Mouse (Mus musculus) heart, embryonic 14.5 days (tissue): ENCODE measurements around the gene Smug1. TPM values are rescaled to one million over a fixed set of nuclear protein-coding genes. Genes with fewer than 3 reads are reported as not detected.

ENCODE experiments used
- ATAC-seq: fragments of 200-750 bp; cut with Nextera tagmentation; 2 replicates; pipeline ENCODE4 v1.8.0; 2017; ENCODE audit warnings: low read depth, moderate TSS enrichment; ENCODE audit not compliant: insufficient number of reproducible peaks, insufficient read depth, low FRiP score
- H3K27ac ChIP-seq, 2 experiments: fragments of 200-500 bp in 1 of 2; fragments of 300-500 bp in 1 of 2; sonication (generic) in 1 of 2; replicated peaks in 1 of 2; 2 replicates each; pipeline ENCODE4 v1.5.1; 2012 to 2014; ENCODE audit warnings: low read depth in 2 of 2, low read length in 2 of 2, control low read depth in 1 of 2, mild to moderate bottlenecking in 1 of 2, mixed read lengths in 1 of 2; ENCODE audit not compliant: control insufficient read depth in 1 of 2, insufficient read depth in 1 of 2
- H3K27me3 ChIP-seq: fragments of 300-500 bp; sonication (generic); 2 replicates; pipeline ENCODE4 v1.6.1; 2014; ENCODE audit warnings: mild to moderate bottlenecking, low read length, control low read depth; ENCODE audit not compliant: control insufficient read depth, insufficient read depth
- H3K36me3 ChIP-seq: fragments of 300-500 bp; sonication (generic); 2 replicates; pipeline ENCODE4 v1.6.1; 2014; ENCODE audit warnings: mild to moderate bottlenecking, control low read depth, low read length, mixed read lengths; ENCODE audit not compliant: control insufficient read depth, insufficient read depth
- H3K4me1 ChIP-seq, 2 experiments: fragments of 200-500 bp in 1 of 2; fragments of 300-500 bp in 1 of 2; sonication (generic) in 1 of 2; 2 replicates each; pipeline ENCODE4 v1.6.1; 2012 to 2014; ENCODE audit warnings: low read length in 2 of 2, control low read depth in 1 of 2, mixed read lengths in 1 of 2; ENCODE audit not compliant: control insufficient read depth in 2 of 2, insufficient read depth in 2 of 2
- H3K4me2 ChIP-seq: fragments of 300-500 bp; sonication (generic); 2 replicates; pipeline ENCODE4 v1.6.1; 2014; ENCODE audit warnings: mild to moderate bottlenecking, low read length
- H3K4me3 ChIP-seq, 2 experiments: fragments of 200-500 bp in 1 of 2; fragments of 300-500 bp in 1 of 2; sonication (generic) in 1 of 2; 2 replicates each; pipeline ENCODE4 v1.5.1; 2012 to 2014; ENCODE audit warnings: low read length in 2 of 2, mild to moderate bottlenecking in 2 of 2, control low read depth in 1 of 2, low read depth in 1 of 2, moderate library complexity in 1 of 2; ENCODE audit not compliant: control insufficient read depth in 1 of 2, insufficient read depth in 1 of 2
- H3K9ac ChIP-seq: fragments of 300-500 bp; sonication (generic); 2 replicates; pipeline ENCODE4 v1.6.1; 2014; ENCODE audit warnings: mild to moderate bottlenecking, low read length
- H3K9me3 ChIP-seq: fragments of 300-500 bp; sonication (generic); 2 replicates; pipeline ENCODE4 v1.6.1; 2016; ENCODE audit warnings: low read length, control low read depth; ENCODE audit not compliant: control insufficient read depth
- WGBS: fragments of 180-500 bp; shearing (Covaris S2); extraction: QIAGEN DNeasy Blood & Tissue Kit; methylation state at CpG from one replicate; pipeline ENCODE4 v1.1.7; 2014; 5-methylcytosine and 5-hydroxymethylcytosine counted together
- polyA plus RNA-seq: library from polyadenylated mRNA; unstranded; fragments of >200 nt; fragmentation: Nextera tagmentation; extraction: Ambion mirVana; gene quantifications from 2 replicates; pipeline ENCODE4 v1.2.1, GENCODE M21; 2014

Gene Smug1
- 17.8 and 18.6 TPM in 2 replicates for polyA plus RNA-seq

DNA sequence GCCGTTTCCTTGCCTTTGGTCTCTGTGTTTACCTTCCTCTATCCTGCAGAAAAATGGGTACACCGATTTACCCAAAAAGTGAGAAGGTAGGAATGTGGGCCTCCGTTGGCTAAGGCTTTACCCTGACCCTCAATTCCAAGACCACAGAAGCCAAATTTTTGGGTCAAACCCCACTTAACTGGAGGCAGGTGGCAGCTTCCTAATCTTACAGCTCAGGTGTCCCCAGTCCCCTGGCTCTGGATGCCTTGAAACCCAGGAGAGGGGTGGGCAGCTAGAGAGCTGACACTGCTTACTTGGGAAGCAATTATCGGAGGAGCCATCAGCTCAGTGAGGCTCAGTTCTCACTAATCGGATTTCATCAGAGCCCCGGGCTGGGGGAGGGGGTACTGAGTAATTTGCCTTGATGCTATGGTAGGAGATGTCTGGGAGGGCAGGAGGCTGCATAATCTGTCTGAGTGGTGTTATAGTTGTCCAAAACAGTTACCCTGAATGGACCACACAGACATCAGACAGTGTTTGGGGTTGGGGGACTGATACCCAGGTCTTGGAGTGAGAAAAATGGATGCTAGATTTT, at the start of gene Smug1:
Gene Smug1 (minus strand): TSS at position 51 of the 574 bp plus-strand sequence.
- no peak for ATAC-seq
- Histone ChIP-seq H3K9me3 (no peaks in the 10 kb centered on the region), H3K27ac (no peak within 1 kb of the TSS), H3K9ac (no peak within 1 kb of the TSS), H3K4me1 (peaks cover 12 to 24% of the 10 kb centered on the region in 2 experiments), H3K36me3 (no peaks in the 10 kb centered on the region), H3K4me3 (no peak within 1 kb of the TSS), H3K4me2 (no peak within 1 kb of the TSS), H3K27me3 (peaks cover 66% of the 10 kb centered on the region)
- WGBS = 25% methylated on average over 6 of the region's 6 CpGs

DNA sequence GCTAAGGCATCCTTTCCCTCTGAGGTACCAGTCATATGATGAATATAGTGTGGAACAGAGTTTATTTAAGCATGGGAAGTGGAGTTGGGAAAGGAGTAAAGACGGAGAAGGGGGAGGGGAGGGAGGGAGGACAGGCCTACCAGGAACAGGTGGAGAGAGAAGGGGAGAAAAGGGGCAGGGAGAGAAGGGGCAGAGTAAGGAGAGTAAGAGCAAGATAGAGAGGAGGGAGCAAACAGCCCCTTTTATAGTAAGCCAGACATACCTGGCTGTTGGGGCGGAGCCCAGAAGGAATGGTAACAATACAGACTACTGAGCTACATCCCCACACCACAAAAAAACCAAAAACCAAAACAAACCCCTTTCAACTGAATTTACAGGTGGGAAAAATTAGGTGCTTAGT, 49.2 kb upstream of the Smug1 start:
- Histone ChIP-seq H3K4me2 (peak overlapping the region; percentile 78), H3K36me3 (peaks cover 23% of the 10 kb centered on the region), H3K9me3 (no peaks in the 10 kb centered on the region), H3K4me1 (peaks cover 13 to 29% of the 10 kb centered on the region in 2 experiments), H3K4me3 (no peak overlapping the region; a peak in 1 of 4 replicates), H3K27me3 (no peaks in the 10 kb centered on the region), H3K27ac (peak overlapping the region; percentile 87 to 96), H3K9ac (peak overlapping the region; percentile 75)
- ATAC-seq = no peak
- 53% methylated on average over 2 of the region's 2 CpGs for WGBS

DNA sequence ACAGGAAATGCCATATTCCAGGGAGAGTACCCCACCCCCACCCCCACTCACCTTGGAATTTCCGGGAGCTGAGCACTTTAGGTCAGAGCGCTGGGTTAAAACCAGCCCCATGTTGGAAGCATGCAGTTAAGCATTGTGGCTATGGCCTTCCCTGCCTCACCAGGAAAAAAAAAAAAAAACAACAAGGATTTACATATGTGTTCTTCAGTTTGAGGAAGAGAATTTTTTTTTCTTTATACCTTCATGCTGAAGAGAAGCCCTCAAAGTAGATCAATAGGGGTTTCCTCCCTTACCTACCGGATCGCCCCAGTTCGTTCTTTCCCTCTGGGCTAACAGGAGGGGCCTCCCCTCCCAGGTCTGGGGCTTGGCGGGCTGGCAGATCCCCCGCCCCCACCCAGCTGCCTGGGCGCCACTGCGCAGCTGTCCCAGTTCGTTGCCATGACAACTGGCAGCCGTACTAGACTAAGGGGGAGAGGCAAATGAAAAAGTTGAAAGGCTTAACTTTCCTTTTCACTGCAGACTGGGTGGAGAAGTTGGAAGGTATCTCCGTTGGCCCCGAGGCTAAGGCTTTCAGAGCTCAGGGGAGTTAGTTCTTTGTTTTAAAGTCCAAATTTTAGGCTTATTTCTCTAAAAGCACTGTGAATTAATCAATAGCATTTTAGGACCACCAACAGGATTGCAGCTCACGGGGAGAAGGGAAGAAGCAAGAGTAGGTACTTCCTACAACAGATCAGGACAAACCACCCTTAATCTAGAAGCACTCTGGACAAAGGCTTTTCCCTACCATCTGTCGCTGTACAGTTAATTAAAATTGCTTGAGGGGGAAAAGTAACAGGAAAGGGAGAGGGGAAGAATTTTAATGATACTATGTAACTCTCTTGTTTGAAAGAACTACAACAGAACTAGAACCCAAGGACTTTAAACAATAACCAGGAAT, 48.3 kb upstream of the Smug1 start:
- peak overlapping the region; percentile 78 for H3K4me2 ChIP-seq

DNA sequence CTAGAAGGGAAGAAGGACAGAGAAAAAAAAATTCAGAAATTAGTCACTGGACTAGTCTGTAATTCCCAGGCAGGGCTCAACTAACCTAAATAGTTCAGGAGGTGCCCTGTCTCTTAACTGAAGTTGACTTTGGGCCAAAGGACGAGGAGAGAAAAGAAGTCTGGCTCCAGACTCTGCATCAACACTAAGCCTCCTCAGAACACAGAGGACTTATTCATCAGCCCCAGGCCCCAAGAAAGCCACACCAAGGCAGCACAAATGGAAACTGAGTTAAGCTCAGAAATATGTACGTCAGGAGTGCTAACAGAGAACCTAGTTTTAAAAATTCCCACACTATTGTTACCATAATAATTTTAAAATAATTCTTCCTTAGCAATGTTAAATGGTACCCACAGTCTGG, 47.3 kb upstream of the Smug1 start:
- Histone ChIP-seq H3K9me3 (no peaks in the 10 kb centered on the region), H3K27me3 (no peaks in the 10 kb centered on the region), H3K27ac (peak overlapping the region; percentile 46 to 75), H3K4me3 (peak overlapping the region in 1 of 2 experiments; percentile 23; a peak in 3 of 4 replicates), H3K4me1 (peaks cover 13 to 20% of the 10 kb centered on the region in 2 experiments), H3K9ac (peak overlapping the region; percentile 61), H3K4me2 (peak overlapping the region; percentile 78), H3K36me3 (peaks cover 42% of the 10 kb centered on the region)
- 17% methylated on average over 2 of the region's 2 CpGs for WGBS
- ATAC-seq = no peak

More for the DNA sequence above, 48.3 kb upstream of the Smug1 start:
- peak overlapping the region; percentile 42 to 50 for H3K4me3 ChIP-seq
- H3K9me3 ChIP-seq = no peaks in the 10 kb centered on the region
- peak overlapping the region; percentile 75 for H3K9ac ChIP-seq
- peaks cover 13 to 21% of the 10 kb centered on the region in 2 experiments for H3K4me1 ChIP-seq
- H3K36me3 ChIP-seq = peaks cover 31% of the 10 kb centered on the region
- no peaks in the 10 kb centered on the region for H3K27me3 ChIP-seq
- peak overlapping the region; percentile 87 to 96 for H3K27ac ChIP-seq
- peak; percentile 89 for ATAC-seq
- whole genome bisulfite sequencing = 2% methylated on average over 15 of the region's 15 CpGs

DNA sequence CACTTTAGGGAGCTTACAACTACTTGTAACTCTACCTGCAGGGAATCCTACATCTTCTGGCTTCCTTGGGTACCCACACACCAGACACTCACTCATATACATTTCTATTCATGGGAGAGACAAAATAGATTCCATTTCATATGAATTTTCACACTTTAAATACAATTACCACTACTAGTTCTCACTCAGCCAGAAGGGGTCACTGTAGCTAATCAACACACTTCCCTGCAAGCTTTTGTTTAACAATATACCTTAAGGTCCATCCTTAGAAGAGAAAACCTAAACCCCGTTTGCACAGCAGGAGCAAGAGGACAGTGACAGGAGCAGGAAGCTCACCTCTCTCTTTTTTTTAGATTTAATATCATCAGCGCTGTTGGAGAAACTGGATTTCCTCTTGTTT, 38.3 kb upstream of the Smug1 start:
- Histone ChIP-seq H3K4me2 (no peak overlapping the region), H3K27me3 (no peaks in the 10 kb centered on the region), H3K27ac (no peak overlapping the region), H3K9me3 (no peaks in the 10 kb centered on the region), H3K4me3 (no peak overlapping the region), H3K4me1 (peaks cover 0 to 14% of the 10 kb centered on the region in 2 experiments; a peak in 2 of 4 replicates), H3K36me3 (peaks cover 80% of the 10 kb centered on the region), H3K9ac (no peak overlapping the region)
- WGBS = 55% methylated on average over 2 of the region's 2 CpGs
- ATAC-seq = no peak

DNA sequence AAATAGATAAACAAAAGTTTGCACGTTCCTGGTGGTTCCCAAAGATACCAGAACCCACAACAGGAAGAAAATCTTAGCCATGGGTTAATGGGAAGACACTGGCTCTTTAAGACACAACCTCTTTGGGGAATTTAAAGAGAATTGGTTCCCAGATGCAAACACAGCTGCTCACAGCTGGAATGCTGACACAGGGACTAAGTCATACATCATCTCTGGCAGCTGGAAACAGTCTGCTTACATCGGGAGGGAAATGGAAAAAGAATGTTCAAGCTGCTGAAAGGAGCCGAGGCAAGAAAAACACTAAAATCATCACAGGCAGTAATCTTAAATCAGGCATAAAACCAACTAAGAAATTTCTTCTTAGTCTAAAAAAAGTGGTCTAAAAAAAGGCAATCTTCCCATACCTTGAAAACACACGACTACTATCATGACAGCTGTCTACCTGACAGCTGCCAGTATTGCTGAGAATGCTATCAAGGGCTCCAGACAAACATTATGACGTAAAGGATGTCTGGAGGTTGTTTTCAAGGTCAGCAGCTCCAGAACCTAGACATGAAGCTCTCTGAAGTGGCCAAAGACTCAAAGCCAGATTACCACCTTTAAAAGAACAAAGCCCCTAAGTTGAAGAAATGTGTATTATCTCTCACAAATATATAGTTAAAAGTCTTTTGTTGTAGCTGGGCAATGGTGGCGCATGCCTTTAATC, 35.3 kb upstream of the Smug1 start:
- Histone ChIP-seq H3K4me3 (no peak overlapping the region), H3K27ac (peak overlapping the region; percentile 79 to 80), H3K4me2 (no peak overlapping the region), H3K9ac (no peak overlapping the region), H3K36me3 (peaks cover 80% of the 10 kb centered on the region), H3K27me3 (no peaks in the 10 kb centered on the region), H3K4me1 (peaks cover 0 to 16% of the 10 kb centered on the region in 2 experiments; a peak in 2 of 4 replicates), H3K9me3 (no peaks in the 10 kb centered on the region)
- 23% methylated on average over 6 of the region's 6 CpGs for WGBS
- no peak for ATAC-seq

DNA sequence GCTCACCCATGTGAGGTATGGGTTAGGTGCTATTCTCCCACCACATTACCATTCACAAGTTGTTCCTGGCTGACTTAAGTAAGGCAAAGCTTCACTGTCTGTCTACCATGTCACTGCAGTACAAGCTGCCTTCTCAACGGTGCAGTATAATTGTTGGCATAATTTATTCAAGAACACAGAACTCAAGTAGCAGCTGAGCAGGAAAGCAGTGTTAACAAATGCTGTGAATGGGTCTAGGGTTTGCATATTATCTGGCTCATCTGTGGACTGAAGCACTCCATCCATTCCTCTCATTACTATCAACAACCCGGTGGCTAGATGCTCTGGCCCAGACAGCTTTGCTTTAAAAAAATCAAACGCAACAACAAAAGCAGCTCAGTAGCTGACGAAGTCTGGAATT, 30.9 kb upstream of the Smug1 start:
- Histone ChIP-seq H3K36me3 (peaks cover 75% of the 10 kb centered on the region), H3K9me3 (no peaks in the 10 kb centered on the region), H3K4me1 (peaks cover 0 to 20% of the 10 kb centered on the region in 2 experiments; a peak in 2 of 4 replicates), H3K4me3 (no peak overlapping the region), H3K27ac (no peak overlapping the region), H3K9ac (no peak overlapping the region), H3K27me3 (no peaks in the 10 kb centered on the region), H3K4me2 (no peak overlapping the region)
- WGBS = 78% methylated on average over 4 of the region's 4 CpGs
- no peak for ATAC-seq
